Mouse (Mus musculus): ENCODE measurements around the gene Rnf121. TPM values are rescaled to one million over a fixed set of nuclear protein-coding genes. Genes with fewer than 3 reads are reported as not detected.

Gene Rnf121
- polyA plus RNA-seq, 1 experiment from 2014 or later, result 31.0 TPM

- Histone ChIP-seq H3K27ac (peak overlapping the region; percentile 84), H3K36me3 (peaks cover 10% of the 10 kb centered on the region; the same call in 1 of the 2 replicates), H3K27me3 (ENCODE audit: low read depth, poor library complexity, severe bottlenecking) (no peaks in the 10 kb centered on the region), H3K9me3 (replicated peaks) (no peaks in the 10 kb centered on the region), H3K4me1 (peaks cover 43% of the 10 kb centered on the region), H3K4me3 (peak overlapping the region; percentile 52)
- DNase-seq (ENCODE audit: low spot score), result peak; percentile 74
- 4% methylated on average over 30 of the region's 30 CpGs for WGBS
Measured at GRCm38 (mm10) chr7:102099760-102100661, 34.7 kb upstream of the Rnf121 start.

DNA sequence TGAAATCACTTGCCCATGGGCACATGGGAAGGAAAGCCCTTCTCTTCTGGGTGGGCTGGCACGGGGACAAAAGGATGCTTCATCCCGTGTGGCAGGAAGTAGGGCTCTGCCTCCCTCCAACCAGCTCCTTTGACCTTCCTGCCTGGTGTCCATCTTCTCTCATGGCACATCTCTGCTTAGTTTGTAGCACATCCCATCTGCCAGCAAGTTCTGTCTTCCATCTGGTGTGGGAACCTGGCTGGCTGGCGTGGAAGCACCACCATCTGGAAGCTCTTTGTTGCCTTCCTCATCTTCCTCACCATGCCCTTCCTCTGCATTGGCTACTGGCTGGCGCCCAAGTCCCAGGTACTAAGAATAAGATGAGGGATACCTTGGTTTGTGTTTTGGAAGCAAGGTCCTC is 22.1 kb upstream of the Rnf121 start:
- H3K27me3 ChIP-seq (ENCODE audit: low read depth, poor library complexity, severe bottlenecking), result no peaks in the 10 kb centered on the region
- WGBS, result 92% methylated on average over 4 of the region's 4 CpGs
- H3K4me1 ChIP-seq, result no peaks in the 10 kb centered on the region
- no peak overlapping the region for H3K27ac ChIP-seq
- no peak overlapping the region for H3K4me3 ChIP-seq
- no peaks in the 10 kb centered on the region for H3K9me3 ChIP-seq (replicated peaks)
- DNase-seq (ENCODE audit: low spot score), result no peak
- peaks cover 75% of the 10 kb centered on the region for H3K36me3 ChIP-seq

DNA sequence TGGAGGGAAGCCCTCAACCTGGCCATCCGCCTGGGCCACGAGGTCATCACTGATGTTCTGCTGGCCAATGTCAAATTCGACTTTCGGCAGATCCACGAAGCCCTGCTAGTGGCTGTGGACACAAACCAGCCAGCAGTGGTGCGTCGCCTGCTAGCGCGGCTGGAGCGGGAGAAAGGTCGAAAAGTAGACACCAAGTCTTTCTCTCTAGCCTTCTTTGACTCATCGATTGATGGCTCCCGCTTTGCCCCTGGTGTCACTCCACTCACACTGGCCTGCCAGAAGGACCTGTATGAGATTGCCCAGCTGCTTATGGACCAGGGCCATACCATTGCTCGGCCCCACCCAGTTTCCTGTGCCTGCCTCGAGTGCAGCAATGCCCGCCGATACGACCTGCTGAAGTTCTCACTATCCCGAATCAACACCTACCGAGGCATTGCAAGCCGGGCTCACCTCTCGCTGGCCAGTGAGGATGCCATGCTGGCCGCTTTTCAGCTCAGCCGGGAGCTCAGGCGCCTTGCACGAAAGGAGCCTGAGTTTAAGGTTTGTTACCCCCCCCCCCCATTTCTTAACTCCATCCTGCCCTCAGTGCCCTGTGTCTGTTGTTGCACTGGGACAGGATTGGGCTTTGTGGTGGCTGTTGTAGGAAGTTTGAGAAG is 18.9 kb upstream of the Rnf121 start:
- Histone ChIP-seq H3K27ac (no peak overlapping the region), H3K9me3 (replicated peaks) (no peaks in the 10 kb centered on the region), H3K4me1 (no peaks in the 10 kb centered on the region), H3K27me3 (ENCODE audit: low read depth, poor library complexity, severe bottlenecking) (no peaks in the 10 kb centered on the region), H3K4me3 (no peak overlapping the region), H3K36me3 (peaks cover 92% of the 10 kb centered on the region)
- 88% methylated on average over 26 of the region's 26 CpGs for WGBS
- no peak for DNase-seq (ENCODE audit: low spot score)

- H3K4me3 ChIP-seq, result no peak within 1 kb of the TSS
- peaks cover 94% of the 10 kb centered on the region for H3K36me3 ChIP-seq
- H3K9me3 ChIP-seq (replicated peaks), result no peaks in the 10 kb centered on the region
- no peaks in the 10 kb centered on the region for H3K27me3 ChIP-seq (ENCODE audit: low read depth, poor library complexity, severe bottlenecking)
- 90% methylated on average over 5 of the region's 5 CpGs for WGBS
- H3K4me1 ChIP-seq, result no peaks in the 10 kb centered on the region
- no peak within 1 kb of the TSS for H3K27ac ChIP-seq
- no peak for DNase-seq (ENCODE audit: low spot score)
Measured at GRCm38 (mm10) chr7:102082816-102083215, 17.5 kb upstream of the Rnf121 start, which contains the start of gene Trpc2. Gene Trpc2, plus strand, starts transcription at chr7:102083116.

- no peaks in the 10 kb centered on the region for H3K4me1 ChIP-seq
- H3K27ac ChIP-seq, result no peak overlapping the region
- peaks cover 97% of the 10 kb centered on the region for H3K36me3 ChIP-seq
- no peak overlapping the region for H3K4me3 ChIP-seq
- no peak for DNase-seq (ENCODE audit: low spot score)
- H3K9me3 ChIP-seq (replicated peaks), result no peaks in the 10 kb centered on the region
- no peaks in the 10 kb centered on the region for H3K27me3 ChIP-seq (ENCODE audit: low read depth, poor library complexity, severe bottlenecking)
- WGBS, result 90% methylated on average over 5 of the region's 5 CpGs
Measured at GRCm38 (mm10) chr7:102081784-102082183, 16.5 kb upstream of the Rnf121 start.

DNA sequence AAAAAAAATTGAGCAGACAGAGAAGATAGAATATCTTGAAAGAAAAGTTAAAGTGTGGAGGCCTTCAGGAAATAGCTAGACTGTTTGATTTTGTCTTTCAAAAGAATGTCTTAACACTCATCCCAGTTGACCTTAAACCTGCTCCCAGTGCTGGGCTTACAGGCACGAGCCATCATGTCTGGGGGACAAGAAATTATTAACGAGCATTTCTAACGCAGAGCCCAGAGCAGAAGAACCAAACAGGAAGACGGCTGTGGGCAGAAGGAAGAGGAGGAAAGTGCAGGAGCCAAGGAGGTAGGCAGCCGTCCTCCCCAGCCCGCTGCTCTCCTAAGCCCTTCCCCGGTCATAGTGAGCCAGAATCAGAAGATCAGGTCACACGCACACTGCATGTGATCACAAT is 15.0 kb upstream of the Rnf121 start:
- H3K27me3 ChIP-seq (ENCODE audit: low read depth, poor library complexity, severe bottlenecking), result no peaks in the 10 kb centered on the region
- no peak for DNase-seq (ENCODE audit: low spot score)
- no peak overlapping the region for H3K27ac ChIP-seq
- H3K4me1 ChIP-seq, result no peaks in the 10 kb centered on the region
- no peaks in the 10 kb centered on the region for H3K9me3 ChIP-seq (replicated peaks)
- H3K36me3 ChIP-seq, result peaks cover 99% of the 10 kb centered on the region
- 91% methylated on average over 8 of the region's 8 CpGs for WGBS
- H3K4me3 ChIP-seq, result no peak overlapping the region

DNA sequence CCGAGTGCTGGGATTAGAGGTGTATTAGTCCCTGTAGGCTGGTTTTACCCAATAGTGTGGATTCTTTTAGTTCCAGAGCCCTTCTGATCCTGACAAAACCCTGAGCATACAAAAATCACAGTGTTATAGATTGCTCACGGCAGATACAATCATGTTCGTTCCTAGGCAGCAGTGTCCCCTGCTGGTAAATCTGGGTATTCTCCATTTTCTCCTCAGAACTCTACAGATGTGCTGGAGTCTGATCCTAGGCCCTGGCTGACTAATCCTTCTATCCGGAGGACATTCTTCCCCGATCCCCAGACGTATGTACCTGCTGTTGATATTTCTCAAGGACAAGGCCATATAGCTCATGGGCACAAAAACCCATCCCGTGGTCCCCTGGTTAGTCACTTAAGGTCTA is 13.2 kb upstream of the Rnf121 start:
- no peaks in the 10 kb centered on the region for H3K9me3 ChIP-seq (replicated peaks)
- no peak overlapping the region for H3K27ac ChIP-seq
- no peak for DNase-seq (ENCODE audit: low spot score)
- no peak overlapping the region for H3K4me3 ChIP-seq
- H3K36me3 ChIP-seq, result peaks cover 99% of the 10 kb centered on the region
- no peaks in the 10 kb centered on the region for H3K27me3 ChIP-seq (ENCODE audit: low read depth, poor library complexity, severe bottlenecking)
- H3K4me1 ChIP-seq, result no peaks in the 10 kb centered on the region
- 85% methylated on average over 7 of the region's 7 CpGs for WGBS

DNA sequence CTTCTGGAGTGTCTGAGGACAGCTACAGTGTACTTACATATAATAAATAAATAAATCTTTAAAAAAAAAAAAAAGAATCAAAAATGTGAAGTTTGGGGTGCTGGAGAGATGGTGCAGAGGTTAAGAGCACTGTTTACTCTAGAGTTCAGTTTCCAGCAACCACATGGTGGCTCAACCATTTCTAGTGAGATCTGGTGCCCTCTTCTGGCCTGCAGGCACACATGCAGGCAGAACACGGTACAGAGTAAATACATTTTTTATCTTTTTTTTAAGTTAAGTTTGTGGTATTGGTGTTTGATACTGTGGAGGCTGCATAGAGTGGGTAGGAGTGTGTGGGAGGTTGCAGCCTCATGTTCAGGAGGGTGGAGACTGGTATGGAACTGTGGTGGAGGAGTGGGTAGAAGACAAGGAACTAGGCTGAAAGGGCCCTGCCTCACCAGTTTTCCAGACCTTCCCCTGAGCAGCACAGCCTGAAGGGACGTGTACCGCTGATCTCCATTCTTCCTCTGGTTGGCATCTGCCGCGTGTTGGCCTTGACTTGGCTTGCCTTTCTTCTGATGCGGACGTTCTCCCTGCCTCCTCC is 11.5 kb upstream of the Rnf121 start:
- WGBS, result 89% methylated on average over 7 of the region's 7 CpGs
- no peaks in the 10 kb centered on the region for H3K27me3 ChIP-seq (ENCODE audit: low read depth, poor library complexity, severe bottlenecking)
- DNase-seq (ENCODE audit: low spot score), result no peak
- H3K9me3 ChIP-seq (replicated peaks), result no peaks in the 10 kb centered on the region
- H3K4me1 ChIP-seq, result no peaks in the 10 kb centered on the region
- H3K27ac ChIP-seq, result no peak overlapping the region
- H3K36me3 ChIP-seq, result peaks cover 99% of the 10 kb centered on the region
- no peak overlapping the region for H3K4me3 ChIP-seq

DNA sequence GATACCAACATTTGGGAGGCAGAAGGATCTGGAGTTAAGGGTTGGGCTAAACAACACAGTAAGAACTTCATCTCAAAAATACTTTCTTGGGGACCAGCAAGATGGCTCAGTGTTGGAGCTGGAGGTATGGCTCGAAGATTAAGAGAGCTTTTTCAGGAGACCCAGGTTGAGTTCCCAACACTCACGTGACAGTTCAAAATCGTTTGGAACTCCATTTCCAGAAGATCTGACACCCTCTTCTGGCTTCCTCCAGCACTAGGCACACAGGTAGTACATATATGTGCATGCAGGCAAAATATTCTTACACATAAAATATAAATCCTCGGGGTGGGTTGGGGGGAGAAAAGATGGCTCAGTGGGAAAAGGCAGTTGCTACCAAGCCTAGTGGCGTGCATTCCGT is 1.1 kb upstream of the Rnf121 start:
- H3K27me3 ChIP-seq (ENCODE audit: low read depth, poor library complexity, severe bottlenecking), result no peaks in the 10 kb centered on the region
- no peak for DNase-seq (ENCODE audit: low spot score)
- H3K4me3 ChIP-seq, result peak overlapping the region; percentile 83
- WGBS, result 92% methylated on average over 6 of the region's 6 CpGs
- H3K4me1 ChIP-seq, result peaks cover 16% of the 10 kb centered on the region
- peak overlapping the region; percentile 90 for H3K27ac ChIP-seq
- peaks cover 43% of the 10 kb centered on the region for H3K36me3 ChIP-seq
- no peaks in the 10 kb centered on the region for H3K9me3 ChIP-seq (replicated peaks)

DNA sequence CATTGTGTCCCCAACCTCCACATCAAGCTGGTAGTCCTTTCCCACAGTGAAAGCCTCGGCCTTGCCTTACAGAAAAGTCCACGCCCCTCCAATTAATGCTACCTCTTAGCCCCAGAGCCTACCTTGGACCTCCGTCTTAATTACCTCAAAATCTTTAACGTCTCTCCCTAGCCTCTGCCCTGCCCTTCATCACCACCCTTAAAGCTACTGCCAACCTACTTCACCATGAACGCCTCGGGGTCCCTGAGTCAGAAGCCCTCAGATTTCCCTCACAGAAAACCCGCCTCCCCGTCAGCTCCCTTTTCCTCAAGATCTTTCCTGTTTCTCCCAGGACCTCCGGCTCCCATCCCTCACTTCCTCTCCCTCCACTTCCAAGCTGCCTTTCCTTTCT is 619 bp downstream of the Rnf121 start:
- no peak for DNase-seq (ENCODE audit: low spot score)
- H3K27ac ChIP-seq, result peak overlapping the region; percentile 90
- 2% methylated on average over 9 of the region's 9 CpGs for WGBS

DNA sequence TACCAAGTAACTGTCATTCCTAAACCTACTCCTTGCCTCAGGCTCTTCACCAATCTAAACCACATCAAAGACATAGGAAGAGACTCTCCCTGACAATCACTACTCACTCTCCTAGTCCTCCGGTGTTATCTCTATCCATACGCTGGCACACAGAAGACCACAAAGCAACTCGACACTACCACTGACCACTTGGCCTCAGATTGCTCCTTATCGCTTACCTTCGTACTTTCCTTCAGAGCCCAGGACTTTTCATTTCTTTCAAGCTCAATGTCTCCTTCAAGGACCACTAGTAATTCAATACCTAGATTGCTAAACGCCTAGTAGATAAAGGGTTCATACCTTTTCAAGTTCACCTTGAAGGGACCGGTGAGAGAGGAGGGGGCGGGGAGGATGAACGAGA is 1.4 kb downstream of the Rnf121 start:
- Histone ChIP-seq H3K27ac (no peak overlapping the region), H3K9me3 (replicated peaks) (no peaks in the 10 kb centered on the region), H3K4me1 (peaks cover 16% of the 10 kb centered on the region), H3K27me3 (ENCODE audit: low read depth, poor library complexity, severe bottlenecking) (no peaks in the 10 kb centered on the region), H3K4me3 (peak overlapping the region; percentile 83), H3K36me3 (peaks cover 43% of the 10 kb centered on the region)
- 90% methylated on average over 9 of the region's 9 CpGs for WGBS
- DNase-seq (ENCODE audit: low spot score), result no peak

More for the DNA sequence above, 619 bp downstream of the Rnf121 start:
- Histone ChIP-seq H3K4me1 (peaks cover 16% of the 10 kb centered on the region), H3K4me3 (peak overlapping the region; percentile 83), H3K9me3 (replicated peaks) (no peaks in the 10 kb centered on the region), H3K36me3 (peaks cover 40% of the 10 kb centered on the region), H3K27me3 (ENCODE audit: low read depth, poor library complexity, severe bottlenecking) (no peaks in the 10 kb centered on the region)

DNA sequence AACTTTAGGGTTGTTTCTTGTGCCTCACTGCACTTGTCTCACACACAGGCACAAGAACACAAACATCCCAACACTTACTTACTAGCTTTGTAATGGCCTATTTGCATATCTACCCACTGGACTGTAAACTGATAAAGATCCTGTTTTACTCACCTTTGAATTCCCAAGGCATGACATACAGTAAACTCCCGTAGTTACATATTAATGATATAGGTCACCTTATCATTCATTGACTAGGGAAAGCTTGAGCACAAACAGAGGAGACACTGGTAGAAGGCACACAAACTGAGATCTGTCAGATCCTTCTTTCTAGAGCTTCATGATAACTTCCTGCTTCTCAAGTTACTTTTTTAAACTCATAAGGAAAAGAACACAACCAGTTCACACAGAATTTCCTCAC is 3.1 kb downstream of the Rnf121 start:
- Histone ChIP-seq H3K27ac (no peak overlapping the region), H3K9me3 (replicated peaks) (no peaks in the 10 kb centered on the region), H3K36me3 (peaks cover 41% of the 10 kb centered on the region), H3K4me3 (no peak overlapping the region), H3K27me3 (ENCODE audit: low read depth, poor library complexity, severe bottlenecking) (no peaks in the 10 kb centered on the region), H3K4me1 (peaks cover 16% of the 10 kb centered on the region)
- whole genome bisulfite sequencing, result 98% methylated on average over 1 of the region's 1 CpGs
- no peak for DNase-seq (ENCODE audit: low spot score)

DNA sequence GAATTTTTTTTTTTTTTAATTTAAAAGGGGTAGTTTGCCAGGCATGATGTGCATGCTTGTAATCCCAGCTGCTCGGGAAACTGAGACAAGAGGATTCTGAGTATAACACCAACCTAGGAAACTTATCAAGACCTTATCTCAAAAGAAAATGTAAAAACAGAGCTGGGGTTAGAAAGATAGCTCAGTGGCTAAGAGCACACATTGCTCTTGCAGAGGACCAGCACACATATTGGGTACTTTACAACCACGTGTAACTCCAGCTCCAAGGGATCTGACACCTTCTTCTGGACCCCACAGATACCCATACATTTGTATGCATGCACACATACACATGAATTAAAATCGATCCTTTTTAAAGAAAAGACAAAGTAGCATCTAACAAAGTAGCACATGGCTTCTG is 3.9 kb downstream of the Rnf121 start:
- Histone ChIP-seq H3K9me3 (replicated peaks) (no peaks in the 10 kb centered on the region), H3K27me3 (ENCODE audit: low read depth, poor library complexity, severe bottlenecking) (no peaks in the 10 kb centered on the region), H3K4me1 (peaks cover 13% of the 10 kb centered on the region), H3K4me3 (no peak overlapping the region), H3K36me3 (peaks cover 47% of the 10 kb centered on the region), H3K27ac (no peak overlapping the region)
- DNase-seq (ENCODE audit: low spot score), result no peak
- WGBS, result 94% methylated on average over 3 of the region's 3 CpGs

All from limb, embryonic 10.5 days (tissue).